Mouse (Mus musculus) heart, adult 2 months (tissue): ENCODE data around the gene Erc2.

Experiments used
- CTCF ChIP-seq: fragments of 200-600 bp; IDR thresholded peaks from 2 replicates; pipeline ENCODE4 v1.8.1; 2022; ENCODE audit warnings: antibody characterized with exemption, mild to moderate bottlenecking, moderate library complexity
- EP300 ChIP-seq: fragments of 200-500 bp; IDR thresholded peaks from 2 replicates; pipeline ENCODE4 v1.6.1; 2011; ENCODE audit warnings: low read depth, low read length, control low read depth; ENCODE audit not compliant: insufficient read depth

- TF ChIP-seq EP300 (no peak), CTCF (no peak)
Observed at GRCm38 (mm10) chr14:27927369-27927768, 305.1 kb downstream of the Erc2 start.
